Mouse (Mus musculus) cerebellum, adult (tissue): ENCODE measurements around the gene Rtl1.

ENCODE experiments used
- ATAC-seq: cut with Nextera tagmentation; 2 replicates; pipeline ENCODE4 v1.9.2; 2017; ENCODE audit warnings: mild to moderate bottlenecking, moderate library complexity, mixed read lengths; ENCODE audit not compliant: insufficient number of reproducible peaks, low FRiP score, low TSS enrichment

The Rtl1 gene

GRCm38 (mm10) chr12:109582185-109582584, 17.9 kb downstream of the Rtl1 start:
- no peak for ATAC-seq

- ATAC-seq: no peak
These were observed 27.9 kb downstream of the Rtl1 start for GRCm38 (mm10) chr12:109572259-109572658.

- no peak for ATAC-seq
These were observed 39.9 kb downstream of the Rtl1 start for GRCm38 (mm10) chr12:109560111-109560695.

GRCm38 (mm10) chr12:109558891-109559487, 41.1 kb downstream of the Rtl1 start:
- ATAC-seq: no peak

DNA sequence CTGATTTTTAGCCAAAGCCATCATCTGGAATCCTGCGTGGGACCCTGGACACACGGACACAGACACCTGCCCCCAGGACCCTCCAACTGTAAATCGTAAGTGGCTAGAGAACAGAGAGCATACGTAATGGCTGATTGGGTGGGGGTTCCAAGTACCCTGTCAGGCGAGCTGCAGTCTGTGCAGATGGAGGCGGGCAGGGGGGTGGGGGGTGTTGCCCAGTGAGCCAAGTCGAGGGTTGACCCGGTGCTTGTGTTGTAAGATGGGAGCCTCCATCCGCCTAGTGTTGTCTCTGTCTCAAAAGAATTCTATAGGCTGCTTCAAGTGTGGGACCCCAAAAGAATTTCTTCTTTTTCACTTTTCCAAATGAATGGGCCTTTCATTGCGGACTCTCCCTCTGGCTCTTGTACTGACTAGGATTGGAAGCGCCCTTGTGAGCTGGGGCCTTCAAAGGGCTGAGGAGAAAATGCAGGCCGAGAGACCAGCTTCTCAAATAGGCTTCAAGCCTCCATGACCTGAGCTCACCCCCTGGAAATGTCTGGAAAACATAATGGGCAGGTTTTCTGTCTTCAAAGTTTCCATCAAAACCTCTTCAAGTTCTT, 41.8 kb downstream of the Rtl1 start:
- no peak for ATAC-seq

DNA sequence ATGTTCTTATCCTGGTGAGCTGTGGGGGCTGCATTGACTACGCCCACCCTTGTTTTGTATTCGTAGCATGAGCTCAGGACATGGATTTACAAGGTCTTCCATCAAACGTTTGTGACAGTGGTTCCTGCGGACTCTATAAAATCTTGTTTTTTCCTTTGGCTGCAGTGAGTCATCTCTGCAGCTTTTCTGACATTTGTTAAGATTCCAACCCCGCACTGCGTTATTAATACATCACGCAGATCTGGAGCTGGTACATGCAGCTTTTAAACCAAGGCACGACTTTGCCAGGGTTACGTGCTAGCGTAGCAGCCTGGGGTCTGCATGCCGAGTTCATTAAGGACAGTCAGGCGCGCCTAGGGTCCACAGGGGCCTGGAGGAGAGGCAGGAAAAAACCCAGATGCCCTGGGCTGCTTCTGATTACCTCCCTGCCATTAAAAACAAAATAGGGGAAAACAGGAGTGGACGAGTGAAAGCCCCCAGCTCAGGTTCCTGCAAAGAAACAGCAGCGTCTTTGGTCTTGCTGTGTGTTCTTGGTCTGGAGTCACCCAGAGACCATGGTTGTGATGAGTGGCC, 44.2 kb downstream of the Rtl1 start:
- no peak for ATAC-seq

DNA sequence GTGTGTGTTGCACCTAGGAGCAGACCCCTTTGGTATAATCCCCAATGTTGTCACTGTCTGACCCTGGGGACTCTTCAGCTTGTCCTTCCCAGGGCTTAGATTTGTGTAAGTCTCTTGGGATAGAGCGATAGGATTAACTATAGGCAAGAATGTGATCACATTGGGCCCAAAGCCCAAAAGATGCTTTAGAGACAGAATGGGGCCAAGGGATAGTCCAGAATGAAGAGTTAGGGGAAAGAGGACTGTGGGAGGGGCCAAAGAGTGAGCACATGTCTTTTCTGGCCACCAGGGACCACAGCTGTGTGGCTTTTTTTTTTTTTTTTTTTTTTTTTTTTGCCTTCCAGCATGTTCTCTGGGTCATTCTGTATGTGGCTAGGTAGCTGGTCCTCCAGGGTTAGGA, 46.6 kb downstream of the Rtl1 start:
- ATAC-seq: no peak

DNA sequence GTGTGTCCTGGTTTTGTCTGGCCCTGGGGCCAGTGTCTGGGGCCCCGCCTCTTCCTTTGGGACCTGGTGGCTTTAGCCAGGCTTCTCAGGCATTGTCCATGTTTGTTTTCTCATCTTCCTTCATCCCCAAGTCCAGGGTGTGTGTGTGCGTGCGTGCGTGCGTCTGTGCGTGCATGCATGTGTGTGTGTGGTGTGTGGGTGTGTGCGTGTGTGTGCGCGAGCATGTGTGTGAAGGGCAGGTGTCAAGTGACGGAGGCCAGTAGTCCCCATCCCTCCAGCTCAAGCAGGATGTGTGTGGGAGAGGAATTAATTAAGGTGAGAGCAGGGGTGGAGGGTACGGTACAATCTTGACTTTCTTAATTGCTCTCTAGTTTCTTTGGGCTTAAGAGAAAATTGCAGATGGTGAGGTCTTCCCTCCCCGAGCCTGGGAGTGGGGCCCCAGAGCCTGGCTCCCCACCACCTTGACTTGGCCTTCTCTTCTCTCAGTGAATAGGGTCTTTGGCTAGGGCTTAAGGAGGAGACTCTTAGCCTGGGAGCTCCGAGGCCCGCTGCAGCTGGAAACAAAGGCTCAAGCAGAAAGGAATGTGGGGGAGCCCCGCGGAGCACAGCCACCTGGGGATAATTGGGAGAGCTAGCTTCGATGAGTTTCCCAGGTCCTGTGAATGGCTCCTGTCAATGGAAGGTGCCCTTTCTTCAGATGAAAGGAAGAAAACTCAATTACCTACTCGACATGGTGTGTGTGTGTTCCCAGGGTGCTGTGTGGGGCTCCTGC, 47.2 kb downstream of the Rtl1 start:
- no peak for ATAC-seq

- ATAC-seq: no peak
These were observed 48.4 kb downstream of the Rtl1 start for GRCm38 (mm10) chr12:109551771-109552170.

GRCm38 (mm10) chr12:109547085-109547484, 53.0 kb downstream of the Rtl1 start:
- ATAC-seq: no peak

DNA sequence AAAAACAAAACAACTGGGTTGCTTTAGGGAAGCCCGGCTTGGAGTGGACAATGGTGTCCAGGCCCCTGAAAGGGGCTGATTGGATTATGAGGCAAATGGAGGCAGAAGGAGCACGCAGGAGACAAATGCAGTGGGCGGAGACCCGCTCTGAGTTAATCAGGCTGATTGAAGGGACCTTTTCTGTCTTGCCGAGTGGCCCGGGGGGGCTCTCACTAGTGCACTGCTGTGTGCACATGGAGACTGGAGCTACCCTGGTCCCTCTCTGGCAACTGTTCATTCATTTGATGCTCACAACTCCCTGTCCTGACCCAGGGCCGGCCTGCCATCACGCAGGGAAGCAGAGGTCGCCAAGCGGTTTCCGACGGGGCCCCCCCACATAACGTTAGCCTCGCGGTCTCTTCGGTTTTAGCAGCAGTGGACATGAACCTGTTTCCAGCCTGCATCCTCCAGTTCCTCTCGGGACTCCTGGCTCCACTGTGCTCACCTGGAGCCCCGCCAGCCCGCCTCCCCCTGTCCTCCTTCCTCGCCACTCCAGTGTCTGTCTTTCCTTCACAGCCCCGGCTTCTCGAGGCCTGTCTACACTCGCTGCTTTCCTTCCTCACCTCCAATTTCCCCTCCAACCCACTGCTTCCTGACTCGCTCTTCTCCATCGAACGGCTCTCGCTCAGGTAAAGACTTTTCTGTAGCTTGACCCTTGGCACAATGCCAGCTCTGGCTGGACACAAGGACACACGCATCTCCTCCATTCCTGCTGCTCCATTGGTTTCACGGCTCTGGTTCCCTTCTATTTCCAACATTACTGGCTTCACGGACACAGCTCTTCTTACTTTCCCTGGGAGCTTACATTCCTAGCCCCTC, 54.0 kb downstream of the Rtl1 start:
- ATAC-seq: no peak

DNA sequence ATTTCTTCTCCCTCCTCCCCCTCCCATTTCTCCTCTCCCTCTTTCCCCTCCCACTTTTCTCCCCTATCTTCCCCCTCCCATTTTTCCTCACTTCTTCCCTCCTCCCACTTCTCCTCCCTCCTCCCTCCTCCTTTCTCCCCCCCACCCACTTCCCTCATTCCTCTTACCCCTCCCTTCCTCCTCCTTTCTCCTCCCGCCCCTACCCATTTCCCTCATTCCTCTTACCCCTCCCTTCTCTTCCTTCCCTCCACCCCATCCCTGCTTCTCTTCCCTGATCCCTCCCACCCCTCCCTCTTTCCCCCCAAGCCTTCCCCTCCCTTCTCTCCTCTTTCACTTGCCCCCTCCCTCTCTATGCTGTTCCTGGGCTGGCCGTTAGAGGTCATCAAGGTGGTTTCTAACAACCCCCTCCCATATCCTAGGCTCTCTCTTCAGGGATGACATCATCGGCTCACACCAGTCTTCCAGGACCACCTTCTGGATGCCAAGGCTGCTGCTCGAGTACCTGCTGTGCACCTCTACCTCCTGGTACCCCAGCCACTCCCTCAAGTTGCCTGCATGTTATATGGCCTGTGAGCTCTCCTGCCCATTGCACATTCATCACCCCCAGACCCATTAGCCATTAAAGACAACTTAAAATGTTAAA, 56.7 kb downstream of the Rtl1 start:
- no peak for ATAC-seq

DNA sequence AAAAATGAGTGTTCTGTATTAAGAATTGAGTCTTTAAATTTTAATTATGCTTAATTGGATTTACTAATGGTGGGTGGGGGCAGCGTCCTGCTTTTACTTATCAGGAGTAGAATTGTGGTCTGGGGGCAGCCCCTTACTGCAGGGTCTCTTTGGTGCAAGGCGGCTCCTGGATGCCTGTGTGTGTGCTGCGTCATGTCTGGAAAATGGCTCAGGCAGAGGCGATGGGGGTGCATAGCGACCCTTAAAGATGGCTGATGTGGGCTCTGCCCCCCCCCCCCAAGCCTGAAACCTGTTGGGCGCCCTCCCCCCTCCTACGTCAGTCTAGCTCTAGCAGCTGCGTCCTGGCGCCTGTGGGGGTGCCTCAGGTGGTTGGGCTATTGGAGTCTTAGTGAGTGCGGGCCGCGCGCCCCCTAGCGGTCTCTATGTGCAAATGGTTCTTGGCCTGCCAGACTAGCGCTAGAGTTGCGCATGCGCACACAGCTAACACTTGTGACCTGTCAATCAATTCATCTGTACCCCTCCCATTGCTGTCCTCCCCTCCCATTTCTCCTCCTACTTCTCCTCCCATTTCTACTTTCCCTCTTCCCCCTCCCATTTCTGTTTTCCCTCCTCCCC, 57.4 kb downstream of the Rtl1 start:
- ATAC-seq: 0 out of 2 replicates have a peak, but pooled peaks have one; percentile 27

- ATAC-seq: no peak
These were observed 58.1 kb downstream of the Rtl1 start for GRCm38 (mm10) chr12:109542011-109542410.

GRCm38 (mm10) chr12:109541540-109541899, 58.6 kb downstream of the Rtl1 start:
- ATAC-seq: no peak

DNA sequence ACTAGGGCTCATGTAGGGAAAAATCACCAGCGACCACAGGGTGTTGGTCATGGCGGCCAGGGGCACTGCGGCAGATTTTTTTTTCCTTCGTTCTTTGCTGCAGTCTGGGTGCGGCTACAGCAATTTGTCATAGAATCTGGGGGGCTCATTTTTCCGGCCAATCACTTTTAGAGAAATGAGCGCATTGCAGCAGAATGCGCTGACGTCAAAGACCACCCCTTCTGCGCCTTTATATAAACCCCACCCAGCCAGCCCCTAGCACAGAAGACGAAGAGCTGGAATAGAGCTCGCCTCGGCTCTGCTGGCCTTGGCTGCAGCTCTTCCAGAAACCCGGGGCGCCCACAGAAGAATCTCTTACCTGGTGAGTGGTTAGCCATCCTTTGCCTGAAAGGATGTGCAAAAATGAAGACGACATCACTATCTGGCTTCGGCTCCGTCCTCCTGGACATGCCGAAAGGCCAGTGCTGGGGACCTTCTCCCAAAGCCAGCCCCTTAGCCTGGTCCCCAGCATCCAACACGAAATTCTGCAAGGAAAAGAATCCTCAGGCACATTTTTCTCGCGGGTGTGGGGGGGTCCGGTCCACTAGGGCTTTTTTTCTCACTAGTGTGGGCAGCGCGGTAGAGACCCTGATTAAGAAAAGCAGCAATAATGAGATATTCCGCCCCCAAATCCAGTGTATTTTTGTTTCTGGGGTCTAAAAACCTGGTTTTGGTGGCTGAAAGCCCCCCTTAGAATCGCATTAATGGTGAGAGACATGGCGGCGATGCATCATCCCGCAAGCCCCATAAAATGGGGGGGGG, 59.2 kb downstream of the Rtl1 start:
- peak; percentile 45; the same call in 1 of the 2 replicates for ATAC-seq

- ATAC-seq: no peak
These were observed 60.2 kb downstream of the Rtl1 start for GRCm38 (mm10) chr12:109539950-109540349.
